Mouse (Mus musculus): ENCODE data around the gene Sestd1. TPM values are rescaled to one million over a fixed set of nuclear protein-coding genes. Genes with fewer than 3 reads are reported as not detected.

Gene Sestd1
- total and polyA plus RNA-seq, 3 experiments = not detected

- no peak for DNase-seq (ENCODE audit: low read depth, low spot score)
- Histone ChIP-seq H3K4me1 (ENCODE audit: control insufficient read depth in 1 of 2, insufficient read depth in 2 of 2, low read length in 2 of 2) (no peaks in the 10 kb centered on the region), H3K79me2 (ENCODE audit: control insufficient read depth, insufficient read depth, low read length, poor library complexity) (no peaks in the 10 kb centered on the region), H3K27ac (ENCODE audit: control insufficient read depth, low read depth, low read length) (no peak overlapping the region), H3K4me3 (ENCODE audit: control insufficient read depth in 1 of 2, insufficient read depth in 1 of 2, low read depth in 2 of 2, low read length in 2 of 2) (no peak overlapping the region), H3K9me3 (replicated peaks; ENCODE audit: insufficient read depth, low read length) (no peaks in the 10 kb centered on the region), H3K9ac (ENCODE audit: control insufficient read depth, low read depth, low read length, poor library complexity, severe bottlenecking) (no peak overlapping the region), H3K27me3 (ENCODE audit: control insufficient read depth in 1 of 2, insufficient read depth in 2 of 2, low read length in 2 of 2) (no peaks in the 10 kb centered on the region), H3K36me3 (ENCODE audit: control insufficient read depth in 1 of 2, insufficient read depth in 2 of 2, low read length in 2 of 2) (peaks cover 0 to 2% of the 10 kb centered on the region in 2 experiments; a peak in 1 of 4 replicates)
- TF ChIP-seq ZNF384 (IDR thresholded peaks at IDR 0.05; ENCODE audit: low read depth, low read length) (no peak), BHLHE40 (IDR thresholded peaks at IDR 0.05; ENCODE audit: borderline replicate concordance, low read depth, low read length) (no peak), TBP (IDR thresholded peaks at IDR 0.05; ENCODE audit: low read depth, low read length) (no peak), NELFE (IDR thresholded peaks at IDR 0.05; ENCODE audit: low read depth, low read length) (no peak), USF1 (IDR thresholded peaks at IDR 0.05; ENCODE audit: low read depth, low read length) (no peak), JUND (IDR thresholded peaks at IDR 0.05; ENCODE audit: low read depth, low read length) (no peak), TAL1 (IDR thresholded peaks at IDR 0.05; ENCODE audit: low read length) (no peak), MEF2A (IDR thresholded peaks at IDR 0.05; ENCODE audit: extremely low read depth, insufficient replicate concordance, low read depth, low read length, poor library complexity, severe bottlenecking) (no peak), CTCF (IDR thresholded peaks at IDR 0.05 in 2 of 3, conservative IDR thresholded peaks at IDR 0.05 in 1 of 3; ENCODE audit: control insufficient read depth in 1 of 3, insufficient read depth in 1 of 3, low read depth in 2 of 3, low read length in 3 of 3, poor library complexity in 1 of 3, severe bottlenecking in 1 of 3) (no peak), GABPA (IDR thresholded peaks at IDR 0.05; ENCODE audit: low read depth, low read length) (no peak), SIN3A (IDR thresholded peaks at IDR 0.05; ENCODE audit: low read length) (no peak), KAT2A (conservative IDR thresholded peaks at IDR 0.05; ENCODE audit: low read depth, low read length) (no peak), CHD2 (IDR thresholded peaks at IDR 0.05; ENCODE audit: low read length) (no peak), EP300 (IDR thresholded peaks at IDR 0.05; ENCODE audit: low read depth in 1 of 2, low read length in 2 of 2) (no peak), ZKSCAN1 (IDR thresholded peaks at IDR 0.05; ENCODE audit: low read depth, low read length) (no peak), RCOR1 (IDR thresholded peaks at IDR 0.05; ENCODE audit: low read depth, low read length) (no peak), MAX (IDR thresholded peaks at IDR 0.05; ENCODE audit: low read length) (no peak), CHD1 (IDR thresholded peaks at IDR 0.05; ENCODE audit: low read depth, low read length) (no peak), ZC3H11A (IDR thresholded peaks at IDR 0.05; ENCODE audit: low read depth, low read length) (no peak)
These were observed 130.8 kb downstream of the Sestd1 start for GRCm38 (mm10) chr2:77149576-77149975.

GRCm38 (mm10) chr2:77148215-77148614 is 132.2 kb downstream of the Sestd1 start:
- Histone ChIP-seq H3K27me3 (ENCODE audit: control insufficient read depth in 1 of 2, insufficient read depth in 2 of 2, low read length in 2 of 2) (no peaks in the 10 kb centered on the region), H3K4me1 (ENCODE audit: control insufficient read depth in 1 of 2, insufficient read depth in 2 of 2, low read length in 2 of 2) (no peaks in the 10 kb centered on the region), H3K27ac (ENCODE audit: control insufficient read depth, low read depth, low read length) (no peak overlapping the region), H3K36me3 (ENCODE audit: control insufficient read depth in 1 of 2, insufficient read depth in 2 of 2, low read length in 2 of 2) (no peaks in the 10 kb centered on the region), H3K9me3 (replicated peaks; ENCODE audit: insufficient read depth, low read length) (no peaks in the 10 kb centered on the region), H3K4me3 (ENCODE audit: control insufficient read depth in 1 of 2, insufficient read depth in 1 of 2, low read depth in 2 of 2, low read length in 2 of 2) (no peak overlapping the region), H3K79me2 (ENCODE audit: control insufficient read depth, insufficient read depth, low read length, poor library complexity) (no peaks in the 10 kb centered on the region), H3K9ac (ENCODE audit: control insufficient read depth, low read depth, low read length, poor library complexity, severe bottlenecking) (no peak overlapping the region)
- DNase-seq (ENCODE audit: low read depth, low spot score) = no peak
- TF ChIP-seq POLR2A (IDR thresholded peaks at IDR 0.05; ENCODE audit: control insufficient read depth in 1 of 2, insufficient read depth in 1 of 2, low read depth in 1 of 2, low read length in 2 of 2, poor library complexity in 1 of 2) (no peak), E2F4 (IDR thresholded peaks at IDR 0.05; ENCODE audit: borderline replicate concordance, low read depth, low read length) (no peak)
